Mouse (Mus musculus) hindlimb bud, embryonic 11.5 days (tissue): ENCODE results near the gene Rptor.

ENCODE experiments used
- DNase-seq: peaks from one replicate; pipeline ENCODE4 v3.0.0-alpha.2; 2012; ENCODE audit warnings: low read depth, low spot score; ENCODE audit errors: extremely low spot score

Rptor gene

DNA sequence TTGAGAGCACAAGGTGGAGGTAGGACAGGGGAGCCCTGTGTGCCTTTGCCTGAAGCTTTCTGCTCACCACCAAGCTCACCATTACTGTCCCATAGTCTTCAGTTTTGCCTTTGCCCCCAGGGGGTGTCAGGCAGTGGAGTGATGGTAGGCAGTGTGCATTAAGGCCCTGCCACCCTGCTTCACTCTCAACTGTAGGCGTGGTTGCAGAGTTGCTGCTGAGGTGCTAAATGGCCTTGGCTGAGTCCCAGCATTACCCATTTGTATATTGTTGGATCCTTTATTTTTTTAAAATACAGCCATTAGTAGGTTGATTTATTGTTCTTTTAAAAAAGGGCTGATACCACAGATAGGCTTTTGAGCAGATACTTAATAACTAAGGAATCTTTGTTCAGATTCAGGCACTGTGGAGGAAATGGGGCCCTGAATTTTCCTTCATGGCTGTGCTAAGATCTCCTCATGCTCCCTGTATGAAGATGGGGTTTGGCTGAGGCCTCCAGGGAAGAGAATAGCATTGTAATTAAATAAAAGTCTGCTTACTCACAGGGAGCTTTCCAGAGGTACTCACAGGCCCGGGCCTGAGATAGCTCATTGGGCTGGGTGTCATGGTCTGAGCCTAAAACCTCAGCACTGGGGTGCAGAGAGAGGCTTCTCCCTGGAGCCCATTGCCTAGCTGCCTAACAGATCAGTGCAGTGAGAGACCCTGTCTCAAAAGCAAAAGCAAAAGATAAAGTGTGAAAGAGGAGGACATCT is 83.4 kb downstream of the Rptor start:
- no peak for DNase-seq

- no peak for DNase-seq
Observed at GRCm38 (mm10) chr11:119687316-119687715, 84.6 kb downstream of the Rptor start.

GRCm38 (mm10) chr11:119687966-119688365 is 85.3 kb downstream of the Rptor start:
- no peak for DNase-seq

DNA sequence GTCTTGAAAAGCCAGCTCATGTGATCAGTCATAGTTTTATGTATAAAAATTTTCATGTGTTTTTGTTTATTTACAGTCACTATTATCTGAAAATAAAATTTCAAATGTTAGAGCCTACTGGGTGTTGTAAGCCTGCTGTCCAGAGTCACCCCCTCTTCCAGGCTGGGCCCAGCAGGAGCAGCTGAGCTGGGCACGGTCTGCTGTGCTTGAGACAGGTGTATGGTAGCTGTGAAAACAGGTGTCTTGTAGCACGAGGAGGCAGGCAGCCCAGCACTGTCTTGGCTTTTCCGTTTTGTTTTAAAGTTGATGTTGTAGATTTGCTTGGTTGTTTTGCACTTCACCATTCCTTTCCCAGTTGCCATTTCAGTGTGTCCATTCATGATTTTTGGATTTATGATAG is 87.2 kb downstream of the Rptor start:
- no peak for DNase-seq

GRCm38 (mm10) chr11:119692196-119692910 is 89.6 kb downstream of the Rptor start:
- no peak for DNase-seq

DNA sequence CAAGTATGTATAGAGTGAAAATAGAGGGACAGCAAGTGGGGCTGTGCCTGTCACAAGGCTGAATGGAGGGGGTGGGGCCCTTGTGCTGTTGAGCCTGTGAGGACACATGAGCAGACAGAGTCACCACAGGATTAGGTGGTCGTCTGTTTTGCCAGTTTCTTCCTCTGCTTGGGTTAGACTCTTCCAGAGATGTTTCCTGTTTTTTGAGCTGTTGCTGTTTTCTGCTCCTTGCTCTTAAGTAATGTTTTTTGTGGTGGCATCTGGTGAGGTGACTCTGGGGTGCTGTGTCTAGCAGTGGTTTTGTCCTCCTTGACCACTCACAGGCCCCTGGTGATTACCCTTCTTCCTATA is 90.2 kb downstream of the Rptor start:
- DNase-seq: no peak

GRCm38 (mm10) chr11:119694146-119694860 is 91.6 kb downstream of the Rptor start:
- DNase-seq: no peak

DNA sequence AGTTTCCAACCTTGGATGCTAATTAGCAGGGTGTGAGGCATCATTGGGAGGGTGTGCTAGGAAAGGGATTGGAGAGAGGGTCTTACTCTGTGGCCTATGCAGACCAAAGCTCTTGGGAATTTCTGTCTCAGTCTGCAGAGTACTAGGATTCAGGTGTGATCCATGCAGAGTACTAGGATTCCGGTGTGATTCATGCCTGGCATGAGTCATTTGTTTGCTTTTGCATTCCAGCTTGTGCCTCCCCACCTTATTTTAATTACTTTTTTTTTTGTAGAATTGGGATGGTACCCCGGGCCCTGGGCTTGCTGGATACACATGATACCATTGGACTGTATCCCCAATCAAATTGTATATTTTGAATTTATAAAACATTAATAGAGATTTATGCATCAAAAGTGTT is 93.7 kb downstream of the Rptor start:
- DNase-seq: no peak

- no peak for DNase-seq
Observed at GRCm38 (mm10) chr11:119705381-119706066, 102.8 kb downstream of the Rptor start.

GRCm38 (mm10) chr11:119707259-119707658 is 104.6 kb downstream of the Rptor start:
- no peak for DNase-seq

- no peak for DNase-seq
Observed at GRCm38 (mm10) chr11:119709239-119709638, 106.5 kb downstream of the Rptor start.

GRCm38 (mm10) chr11:119710338-119710737 is 107.6 kb downstream of the Rptor start:
- DNase-seq: no peak

DNA sequence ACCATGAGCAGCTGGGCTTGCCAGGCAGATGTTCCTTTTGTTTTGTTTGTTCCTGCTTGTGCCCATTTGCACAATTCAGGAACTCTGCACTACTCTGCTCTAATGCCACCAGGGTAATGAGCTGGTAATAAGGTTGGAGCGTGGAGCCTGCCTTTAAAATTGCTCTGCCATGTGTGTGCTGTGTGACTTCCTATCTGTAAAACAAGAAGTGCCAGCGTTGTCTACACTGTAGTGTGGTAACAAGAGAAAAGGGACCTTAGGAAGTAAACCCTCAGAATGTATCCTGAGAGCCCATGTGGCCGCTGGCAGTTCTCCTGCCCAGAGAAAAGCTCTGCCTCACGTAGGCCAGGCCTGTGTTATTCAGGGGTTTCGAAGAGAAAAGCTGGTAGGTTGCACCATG is 108.1 kb downstream of the Rptor start:
- no peak for DNase-seq

DNA sequence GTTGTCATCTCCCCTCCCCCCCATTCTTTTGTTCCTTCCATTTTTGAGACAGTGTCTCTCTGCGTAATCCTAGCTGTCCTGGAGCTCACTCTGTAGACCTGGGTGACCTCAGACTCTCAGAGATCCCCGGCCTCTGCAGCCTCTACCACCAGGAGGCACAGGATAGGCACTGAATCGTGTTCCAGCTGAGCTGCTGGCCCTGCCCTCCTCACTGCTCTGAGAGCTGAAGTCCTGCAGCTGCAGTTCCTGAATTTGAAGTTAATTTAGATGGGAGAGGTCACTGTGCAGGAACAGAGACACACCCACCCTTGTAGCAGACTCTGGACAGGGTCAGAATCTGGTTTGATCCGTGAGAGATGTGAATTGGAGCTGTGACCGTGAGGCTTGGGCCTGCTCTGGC is 112.7 kb downstream of the Rptor start:
- no peak for DNase-seq

DNA sequence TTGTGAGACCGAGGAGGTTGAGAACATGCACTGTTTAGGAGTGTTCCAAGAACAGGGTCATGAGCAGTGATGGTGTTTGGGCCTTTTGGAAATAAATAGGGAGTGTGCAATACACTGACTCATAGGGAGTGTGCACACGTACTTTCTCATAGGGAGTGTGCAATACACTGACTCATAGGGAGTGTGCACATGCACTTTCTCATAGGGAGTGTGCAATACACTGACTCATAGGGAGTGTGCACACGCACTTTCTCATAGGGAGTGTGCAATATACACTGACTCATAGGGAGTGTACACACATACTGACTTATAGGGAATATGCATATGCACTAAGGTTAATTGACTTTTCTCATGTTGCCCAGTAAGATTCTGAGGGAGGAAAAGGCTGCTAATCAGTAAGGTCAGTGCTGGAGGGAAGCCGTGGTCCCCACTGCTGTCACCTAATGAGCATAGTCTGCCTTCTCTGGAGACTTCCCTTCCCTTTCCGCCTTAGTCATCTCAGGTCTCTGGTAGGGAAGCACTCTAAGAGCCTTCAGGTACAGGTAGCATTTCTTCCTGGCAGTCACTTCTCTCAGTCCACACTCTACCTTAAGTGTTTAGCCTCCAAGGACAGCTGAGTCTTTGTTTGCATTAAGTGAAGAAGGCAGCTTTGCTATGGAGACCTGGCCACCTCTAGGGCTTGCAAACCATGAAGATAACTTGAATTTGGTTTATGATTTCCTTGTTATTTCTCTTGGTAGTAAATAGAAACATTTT is 113.3 kb downstream of the Rptor start:
- DNase-seq: no peak

DNA sequence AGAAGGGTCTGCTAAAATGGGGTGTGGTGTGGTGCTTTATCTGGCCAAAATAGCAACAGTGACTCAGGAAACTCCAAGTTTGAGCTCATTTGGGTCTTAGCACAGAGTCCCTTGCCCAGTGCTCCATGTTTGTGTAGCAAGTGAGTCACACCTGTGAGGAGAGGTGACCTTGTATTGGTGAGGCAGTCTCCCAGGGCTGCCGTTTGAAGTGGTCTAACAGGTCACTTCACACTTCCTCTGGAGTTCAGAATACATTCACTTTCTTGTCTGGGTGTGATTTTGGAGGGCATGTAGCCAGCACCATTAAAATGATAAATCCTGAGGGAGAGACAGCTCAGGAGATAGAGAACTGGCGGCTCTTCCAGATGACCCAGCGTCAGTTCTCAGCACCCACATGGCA is 115.4 kb downstream of the Rptor start:
- no peak for DNase-seq

GRCm38 (mm10) chr11:119720101-119721048 is 117.7 kb downstream of the Rptor start:
- no peak for DNase-seq

DNA sequence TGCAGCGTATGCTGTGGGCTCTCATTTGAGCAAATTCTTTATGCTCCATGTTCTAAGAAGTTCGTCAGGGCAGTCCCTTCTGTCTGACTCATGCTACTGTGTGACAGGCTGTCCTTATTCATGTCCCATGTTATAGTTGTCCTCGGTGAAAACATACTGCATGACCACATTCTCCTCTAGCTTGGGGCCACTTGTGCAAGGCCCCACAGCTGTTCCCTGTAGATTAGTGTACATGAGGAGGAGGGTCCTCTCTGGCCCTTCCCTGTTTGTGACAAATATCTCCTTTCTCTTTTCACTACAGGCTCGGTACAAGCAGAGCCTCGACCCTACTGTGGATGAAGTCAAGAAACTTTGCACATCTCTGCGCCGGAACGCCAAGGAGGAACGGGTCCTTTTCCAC is 122.0 kb downstream of the Rptor start:
- DNase-seq: no peak

DNA sequence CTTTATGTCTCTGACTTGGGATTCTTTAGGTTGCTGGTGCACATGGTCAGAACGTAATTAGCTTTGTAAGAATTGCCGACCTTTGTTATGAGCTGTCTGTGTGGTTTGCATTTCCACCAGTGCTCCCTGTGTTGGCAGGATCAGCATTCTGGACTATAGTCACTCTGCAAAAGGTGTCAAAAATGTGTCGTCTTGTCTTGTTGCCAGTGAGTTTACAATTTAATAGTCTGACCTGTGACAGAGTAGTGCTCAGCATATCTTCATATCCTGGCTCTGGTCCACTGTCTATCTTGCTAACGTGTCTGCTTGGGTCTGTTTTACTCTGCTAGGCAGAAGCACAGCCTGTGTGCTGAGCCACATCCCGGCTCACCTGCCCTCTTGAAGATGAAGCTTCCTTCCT is 128.7 kb downstream of the Rptor start:
- no peak for DNase-seq

DNA sequence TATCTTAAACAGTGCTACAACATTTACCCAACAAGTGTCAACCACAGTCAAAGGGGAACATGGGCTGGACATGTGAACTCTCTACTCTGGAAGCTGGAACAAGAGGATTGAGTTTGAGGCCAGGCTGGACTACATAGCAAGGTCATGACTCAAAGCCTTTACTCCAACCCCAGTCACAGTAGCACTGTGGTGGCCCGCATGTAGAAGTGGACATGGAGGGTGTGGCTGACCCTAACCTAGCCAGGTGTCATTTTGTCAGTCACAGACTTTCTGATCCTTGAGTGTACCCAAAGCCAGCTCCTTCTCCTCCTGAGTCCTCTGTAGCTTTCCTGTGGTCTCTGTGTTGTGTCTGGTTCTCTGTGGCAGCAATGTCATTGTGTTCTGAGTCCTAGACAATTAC is 129.7 kb downstream of the Rptor start:
- DNase-seq: no peak
